Mouse (Mus musculus) kidney, adult 11 months (tissue): Measurements from ENCODE around the gene Sdc1.
A peak's percentile ranks its signal among the peaks of the same experiment; 100 is the strongest.

Experiments used
- DNase-seq: peaks from one replicate; pipeline ENCODE4 v3.0.0; 2022

Gene Sdc1

GRCm38 (mm10) chr12:8784189-8784588 lies 13.1 kb downstream of the Sdc1 start:
- no peak for DNase-seq

GRCm38 (mm10) chr12:8786476-8786875 lies 15.4 kb downstream of the Sdc1 start:
- DNase-seq = no peak

- DNase-seq = no peak
These were observed 16.0 kb downstream of the Sdc1 start for GRCm38 (mm10) chr12:8786984-8787730.

- no peak for DNase-seq
These were observed 17.3 kb downstream of the Sdc1 start for GRCm38 (mm10) chr12:8788469-8788868.

- no peak for DNase-seq
These were observed 19.5 kb downstream of the Sdc1 start for GRCm38 (mm10) chr12:8790615-8791014.

- no peak for DNase-seq
These were observed 22.4 kb downstream of the Sdc1 start for GRCm38 (mm10) chr12:8793410-8794051.

- no peak for DNase-seq
These were observed 26.8 kb downstream of the Sdc1 start for GRCm38 (mm10) chr12:8797936-8798335.

- peak; percentile 38 for DNase-seq
These were observed 27.4 kb downstream of the Sdc1 start for GRCm38 (mm10) chr12:8798486-8799020.

GRCm38 (mm10) chr12:8803421-8804076 lies 32.4 kb downstream of the Sdc1 start:
- no peak for DNase-seq

GRCm38 (mm10) chr12:8804077-8804456 lies 32.9 kb downstream of the Sdc1 start:
- no peak for DNase-seq

GRCm38 (mm10) chr12:8804934-8805722 lies 34.0 kb downstream of the Sdc1 start:
- DNase-seq = no peak

- DNase-seq = no peak
These were observed 38.0 kb downstream of the Sdc1 start for GRCm38 (mm10) chr12:8809086-8809485.

- no peak for DNase-seq
These were observed 38.5 kb downstream of the Sdc1 start for GRCm38 (mm10) chr12:8809626-8810025.

GRCm38 (mm10) chr12:8810966-8811365 lies 39.8 kb downstream of the Sdc1 start:
- no peak for DNase-seq

- DNase-seq = peak; percentile 92
These were observed 40.3 kb downstream of the Sdc1 start for GRCm38 (mm10) chr12:8811441-8811871.

- DNase-seq = no peak
These were observed 40.9 kb downstream of the Sdc1 start for GRCm38 (mm10) chr12:8811894-8812560.

GRCm38 (mm10) chr12:8817467-8818232 lies 46.5 kb downstream of the Sdc1 start:
- no peak for DNase-seq

- no peak for DNase-seq
These were observed 47.1 kb downstream of the Sdc1 start for GRCm38 (mm10) chr12:8818233-8818672.

GRCm38 (mm10) chr12:8824995-8825703 lies 54.0 kb downstream of the Sdc1 start:
- DNase-seq = no peak

- no peak for DNase-seq
These were observed 56.0 kb downstream of the Sdc1 start for GRCm38 (mm10) chr12:8827014-8827715.
